Mouse (Mus musculus): ENCODE results near the gene Ppp6r1. TPM values are rescaled to one million over a fixed set of nuclear protein-coding genes. Genes with fewer than 3 reads are reported as not detected.

Gene Ppp6r1
- total and polyA plus RNA-seq, 3 experiments: 89.5 to 167 TPM; not detected in 1

GRCm38 (mm10) chr7:4666871-4667270 lies 8.1 kb upstream of the Ppp6r1 start:
- Histone ChIP-seq H3K4me1 (ENCODE audit: control insufficient read depth in 1 of 2, insufficient read depth in 2 of 2, low read length in 2 of 2) (peaks cover 12 to 16% of the 10 kb centered on the region in 2 experiments), H3K36me3 (ENCODE audit: control insufficient read depth in 1 of 2, insufficient read depth in 2 of 2, low read length in 2 of 2) (peaks cover 6 to 15% of the 10 kb centered on the region in 2 experiments), H3K79me2 (ENCODE audit: control insufficient read depth, insufficient read depth, low read length, poor library complexity) (no peaks in the 10 kb centered on the region), H3K9ac (ENCODE audit: control insufficient read depth, low read depth, low read length, poor library complexity, severe bottlenecking) (no peak overlapping the region), H3K4me3 (ENCODE audit: control insufficient read depth in 1 of 2, insufficient read depth in 1 of 2, low read depth in 2 of 2, low read length in 2 of 2) (no peak overlapping the region), H3K27ac (ENCODE audit: control insufficient read depth, low read depth, low read length) (no peak overlapping the region), H3K9me3 (replicated peaks; ENCODE audit: insufficient read depth, low read length) (no peaks in the 10 kb centered on the region), H3K27me3 (ENCODE audit: control insufficient read depth in 1 of 2, insufficient read depth in 2 of 2, low read length in 2 of 2) (no peaks in the 10 kb centered on the region)
- no peak for TF ChIP-seq TBP (IDR thresholded peaks at IDR 0.05; ENCODE audit: low read depth, low read length)
- TF ChIP-seq MYC (IDR thresholded peaks at IDR 0.05; ENCODE audit: low read depth, low read length): no peak
- TF ChIP-seq GATA1 (IDR thresholded peaks at IDR 0.05; ENCODE audit: low read depth, low read length): no peak
- TF ChIP-seq SIN3A (IDR thresholded peaks at IDR 0.05; ENCODE audit: low read length): no peak
- no peak for TF ChIP-seq MYB (IDR thresholded peaks at IDR 0.05; ENCODE audit: low read depth, low read length)
- no peak for TF ChIP-seq MAX (IDR thresholded peaks at IDR 0.05; ENCODE audit: low read length)
- no peak for TF ChIP-seq KAT2A (conservative IDR thresholded peaks at IDR 0.05; ENCODE audit: low read depth, low read length)
- no peak for DNase-seq (ENCODE audit: low read depth, low spot score)

GRCm38 (mm10) chr7:4663742-4664141 lies 4.9 kb upstream of the Ppp6r1 start:
- Histone ChIP-seq H3K4me1 (ENCODE audit: control insufficient read depth in 1 of 2, insufficient read depth in 2 of 2, low read length in 2 of 2) (no peaks in the 10 kb centered on the region), H3K9ac (ENCODE audit: control insufficient read depth, low read depth, low read length, poor library complexity, severe bottlenecking) (no peak overlapping the region), H3K9me3 (replicated peaks; ENCODE audit: insufficient read depth, low read length) (no peaks in the 10 kb centered on the region), H3K27ac (ENCODE audit: control insufficient read depth, low read depth, low read length) (no peak overlapping the region), H3K36me3 (ENCODE audit: control insufficient read depth in 1 of 2, insufficient read depth in 2 of 2, low read length in 2 of 2) (peaks cover under 1 to 5% of the 10 kb centered on the region in 2 experiments; a peak in 2 of 4 replicates), H3K27me3 (ENCODE audit: control insufficient read depth in 1 of 2, insufficient read depth in 2 of 2, low read length in 2 of 2) (no peaks in the 10 kb centered on the region), H3K79me2 (ENCODE audit: control insufficient read depth, insufficient read depth, low read length, poor library complexity) (peaks cover under 1% of the 10 kb centered on the region), H3K4me3 (ENCODE audit: control insufficient read depth in 1 of 2, insufficient read depth in 1 of 2, low read depth in 2 of 2, low read length in 2 of 2) (no peak overlapping the region)
- TF ChIP-seq CTCF (IDR thresholded peaks at IDR 0.05 in 2 of 3, conservative IDR thresholded peaks at IDR 0.05 in 1 of 3; ENCODE audit: control insufficient read depth in 1 of 3, insufficient read depth in 1 of 3, low read depth in 2 of 3, low read length in 3 of 3, poor library complexity in 1 of 3, severe bottlenecking in 1 of 3) (no peak), NRF1 (IDR thresholded peaks at IDR 0.05; ENCODE audit: insufficient read depth, low read depth, low read length, poor library complexity, severe bottlenecking) (no peak), HCFC1 (IDR thresholded peaks at IDR 0.05; ENCODE audit: low read depth, low read length) (no peak)
- no peak for DNase-seq (ENCODE audit: low read depth, low spot score)

- peaks cover 6% of the 10 kb centered on the region for H3K79me2 ChIP-seq (ENCODE audit: control insufficient read depth, insufficient read depth, low read length, poor library complexity)
- H3K27me3 ChIP-seq (ENCODE audit: control insufficient read depth in 1 of 2, insufficient read depth in 2 of 2, low read length in 2 of 2): no peaks in the 10 kb centered on the region
- H3K4me1 ChIP-seq (ENCODE audit: control insufficient read depth in 1 of 2, insufficient read depth in 2 of 2, low read length in 2 of 2): no peaks in the 10 kb centered on the region
- no peak for TF ChIP-seq MAX (IDR thresholded peaks at IDR 0.05; ENCODE audit: low read length)
- peaks cover 0 to 5% of the 10 kb centered on the region in 2 experiments; a peak in 1 of 4 replicates for H3K36me3 ChIP-seq (ENCODE audit: control insufficient read depth in 1 of 2, insufficient read depth in 2 of 2, low read length in 2 of 2)
- H3K4me3 ChIP-seq (ENCODE audit: control insufficient read depth in 1 of 2, insufficient read depth in 1 of 2, low read depth in 2 of 2, low read length in 2 of 2): no peak overlapping the region
- H3K27ac ChIP-seq (ENCODE audit: control insufficient read depth, low read depth, low read length): no peak overlapping the region
- H3K9ac ChIP-seq (ENCODE audit: control insufficient read depth, low read depth, low read length, poor library complexity, severe bottlenecking): no peak overlapping the region
- no peaks in the 10 kb centered on the region for H3K9me3 ChIP-seq (replicated peaks; ENCODE audit: insufficient read depth, low read length)
- DNase-seq (ENCODE audit: low read depth, low spot score): no peak
Observed at GRCm38 (mm10) chr7:4663179-4663578, 4.4 kb upstream of the Ppp6r1 start.

All from MEL (cell line).